Mouse (Mus musculus): ENCODE data around the gene Ltb4r2.

DNA sequence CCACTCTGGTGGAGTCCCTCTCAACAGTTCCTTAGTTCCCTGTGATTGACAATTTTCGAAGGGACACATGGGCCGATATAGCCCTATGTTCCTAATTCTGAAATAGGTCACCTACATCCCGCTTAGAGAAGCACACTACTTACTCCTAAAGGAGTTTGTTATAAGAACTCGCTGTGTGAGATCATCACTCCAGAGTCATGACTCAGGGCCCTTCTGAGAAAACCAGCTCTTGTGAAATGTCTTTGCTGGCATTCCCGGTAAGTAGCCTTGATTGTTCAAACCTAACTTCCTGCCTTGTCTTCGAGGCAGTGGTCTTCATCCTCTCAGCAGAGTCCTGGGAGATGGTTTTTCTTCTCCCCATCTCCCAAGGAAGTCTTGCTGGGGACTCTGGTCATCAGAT is 7.3 kb downstream of the Ltb4r2 start:
- TF ChIP-seq CTCF (IDR thresholded peaks at IDR 0.05; ENCODE audit: insufficient read depth, low read depth, low read length) = no peak
- TF ChIP-seq POLR2A (IDR thresholded peaks at IDR 0.05; ENCODE audit: insufficient read depth, low read depth, low read length) = no peak

All from olfactory bulb, adult 2 months (tissue).